Comparison of ENCODE assay signal across 16 mouse cellular contexts in genomic region chr5:136980974-136981373, GRCm38 (mm10). TPM values are rescaled to one million over a fixed set of nuclear protein-coding genes. Genes with fewer than 3 reads are reported as not detected.
DNase-seq lines count a peak whose midpoint lies in the region; ATAC-seq and TF ChIP-seq lines count a peak whose summit lies in the region.
"Had no signal": no experiment of that assay in that cellular context is flagged by ENCODE, and none has a peak within 500 bp of the region (broad histone marks: within the 10 kb centered on the region; RNA-seq: fewer than 3 reads in every experiment).

No protein-coding gene starts in this region.

- no peaks in the 10 kb centered on the region for H3K27me3 ChIP-seq in kidney, postnatal 0 days (ENCODE audit: insufficient read depth, low read length)
- no peaks in the 10 kb centered on the region for H3K27me3 ChIP-seq in ES-Bruce4 (ENCODE audit: control insufficient read depth, insufficient read depth, low read length, poor library complexity, severe bottlenecking)
- H3K27me3 ChIP-seq: embryonic facial prominence, embryonic 12.5 days; heart, embryonic 13.5 days had no signal

- DNase-seq in kidney, postnatal 0 days (ENCODE audit: low spot score) = no peak
- DNase-seq in kidney, postnatal 25 days = no peak
- peak; percentile 19 for DNase-seq in A20 (ENCODE audit: low read depth, low spot score)
- no peak for DNase-seq in testis, postnatal 14 days (ENCODE audit: low spot score)
- no peak for DNase-seq in heart, adult 18-20 months
- DNase-seq: cerebellum, adult 11-12 months; cerebellum, postnatal 36 days; gastrocnemius, postnatal 36 days; heart, postnatal 4 days; midbrain, embryonic 14.5 days had no signal

- no peak for TF ChIP-seq EP300 in ES-Bruce4 (IDR thresholded peaks at IDR 0.05; ENCODE audit: insufficient read depth, low read depth, low read length)

- ATAC-seq in kidney, postnatal 0 days (replicated peaks; ENCODE audit: low FRiP score, low read depth) = no peak
- ATAC-seq: activated CD4-positive, CD25-positive, alpha-beta regulatory T cell, adult 4 months had no signal

- no peak overlapping the region for H3K9ac ChIP-seq in kidney, postnatal 0 days (ENCODE audit: low read depth, low read length)
- H3K9ac ChIP-seq in ES-Bruce4 (ENCODE audit: low read depth, poor library complexity, severe bottlenecking) = no peak overlapping the region
- H3K9ac ChIP-seq: embryonic facial prominence, embryonic 12.5 days; heart, embryonic 13.5 days had no signal

- H3K4me3 ChIP-seq in kidney, postnatal 0 days (replicated peaks; ENCODE audit: low read depth, low read length) = no peak overlapping the region
- no peak overlapping the region for H3K4me3 ChIP-seq in ES-Bruce4 (ENCODE audit: low read depth, low read length)
- no peak overlapping the region for H3K4me3 ChIP-seq in bone marrow, adult 2 months (replicated peaks; ENCODE audit: control insufficient read depth, low read depth, low read length)
- H3K4me3 ChIP-seq: embryonic facial prominence, embryonic 12.5 days; heart, embryonic 13.5 days had no signal

- 0 out of 2 replicates have a peak, but pooled peaks cover 6% of the 10 kb centered on the region for H3K36me3 ChIP-seq in kidney, postnatal 0 days (ENCODE audit: insufficient read depth, low read length)
- no peaks in the 10 kb centered on the region for H3K36me3 ChIP-seq in ES-Bruce4 (ENCODE audit: control insufficient read depth, insufficient read depth, low read length, poor library complexity, severe bottlenecking)

- no peak for TF ChIP-seq POLR2A in ES-Bruce4 (IDR thresholded peaks at IDR 0.05; ENCODE audit: insufficient read depth, low read length)
- TF ChIP-seq POLR2A in bone marrow, adult 2 months (IDR thresholded peaks at IDR 0.05; ENCODE audit: borderline replicate concordance, control insufficient read depth, low read depth, low read length) = peak; percentile 8; the same call in 1 of the 2 replicates

- no peak overlapping the region for H3K4me2 ChIP-seq in kidney, postnatal 0 days (ENCODE audit: low read length)
- H3K4me2 ChIP-seq: embryonic facial prominence, embryonic 12.5 days; heart, embryonic 13.5 days had no signal

- TF ChIP-seq CTCF in kidney, postnatal 0 days (IDR thresholded peaks at IDR 0.05; ENCODE audit: low read depth) = peak; percentile 47
- TF ChIP-seq CTCF in ES-Bruce4 (IDR thresholded peaks at IDR 0.05; ENCODE audit: low read depth, low read length) = peak; percentile 48
- TF ChIP-seq CTCF in bone marrow, adult 2 months (IDR thresholded peaks at IDR 0.05; ENCODE audit: control insufficient read depth, insufficient read depth, low read length) = peak; percentile 17; the same call in 1 of the 2 replicates

- 89% methylated on average over 8 of the region's 8 CpGs for WGBS in kidney, postnatal 0 days
- 75% methylated on average over 8 of the region's 8 CpGs for WGBS in bone marrow, adult 2 months

- no peaks in the 10 kb centered on the region for H3K9me3 ChIP-seq in kidney, postnatal 0 days (replicated peaks; ENCODE audit: low read length)
- H3K9me3 ChIP-seq in ES-Bruce4 (replicated peaks; ENCODE audit: control insufficient read depth, insufficient read depth, low read length, poor library complexity, severe bottlenecking) = no peaks in the 10 kb centered on the region
- H3K9me3 ChIP-seq: embryonic facial prominence, embryonic 12.5 days; heart, embryonic 13.5 days had no signal

- peaks cover under 1% of the 10 kb centered on the region; the same call in 1 of the 2 replicates for H3K4me1 ChIP-seq in kidney, postnatal 0 days (replicated peaks; ENCODE audit: insufficient read depth, low read length)
- H3K4me1 ChIP-seq in ES-Bruce4 (ENCODE audit: control insufficient read depth, insufficient read depth, low read length) = no peaks in the 10 kb centered on the region
- peaks cover 3% of the 10 kb centered on the region; the same call in 1 of the 2 replicates for H3K4me1 ChIP-seq in bone marrow, adult 2 months (ENCODE audit: control insufficient read depth, insufficient read depth, low read length)

- no peak overlapping the region for H3K27ac ChIP-seq in kidney, postnatal 0 days
- no peak overlapping the region for H3K27ac ChIP-seq in ES-Bruce4 (ENCODE audit: insufficient read depth, low read length)
- peak overlapping the region; percentile 79; the same call in 1 of the 2 replicates for H3K27ac ChIP-seq in bone marrow, adult 2 months (ENCODE audit: control insufficient read depth, insufficient read depth, low read depth, low read length, poor library complexity)
- H3K27ac ChIP-seq: embryonic facial prominence, embryonic 12.5 days; heart, embryonic 13.5 days had no signal

RNA-seq across cellular contexts. Expression of gene Plod3, which starts 5.8 kb away (rescaled TPM):
- 30.6 and 32.0 TPM in 2 replicates for polyA plus RNA-seq in kidney, postnatal 0 days (2015; fragmentation: Nextera tagmentation; extraction: Ambion mirVana)
- polyA plus RNA-seq in ES-Bruce4 (2011; ENCODE audit: insufficient read depth, insufficient read length, low read depth, missing spikeins) = 29.3 and 33.9 TPM in 2 replicates
- 14.0 and 26.1 TPM in 2 replicates for polyA plus RNA-seq in bone marrow, adult 2 months (2011; ENCODE audit: insufficient read depth, insufficient read length, low replicate concordance, missing spikeins)
- 10 to 100 TPM; 33.2 to 35.8 TPM for total RNA-seq in heart, adult 18-20 months (2021)

RNA-seq across cellular contexts. Expression of gene Znhit1, which starts 6.8 kb away (rescaled TPM):
- 86.5 and 91.1 TPM in 2 replicates for polyA plus RNA-seq in kidney, postnatal 0 days (2015; fragmentation: Nextera tagmentation; extraction: Ambion mirVana)
- polyA plus RNA-seq in ES-Bruce4 (2011; ENCODE audit: insufficient read depth, insufficient read length, low read depth, missing spikeins) = 26.6 and 27.0 TPM in 2 replicates
- 70.2 and 134 TPM in 2 replicates for polyA plus RNA-seq in bone marrow, adult 2 months (2011; ENCODE audit: insufficient read depth, insufficient read length, low replicate concordance, missing spikeins)
- 10 to 100 TPM; 62.6 to 67.4 TPM for total RNA-seq in heart, adult 18-20 months (2021)

RNA-seq across cellular contexts. Expression of gene Cldn15, which starts 14.6 kb away (rescaled TPM):
- polyA plus RNA-seq in kidney, postnatal 0 days (2015; fragmentation: Nextera tagmentation; extraction: Ambion mirVana) = 11.9 and 12.6 TPM in 2 replicates
- polyA plus RNA-seq in ES-Bruce4 (2011; ENCODE audit: insufficient read depth, insufficient read length, low read depth, missing spikeins) = not detected in 2 replicates
- polyA plus RNA-seq in bone marrow, adult 2 months (2011; ENCODE audit: insufficient read depth, insufficient read length, low replicate concordance, missing spikeins) = 14.6 and 31.1 TPM in 2 replicates
- total RNA-seq in heart, adult 18-20 months (2021) = 1 to 10 TPM; 5.1 to 8.4 TPM
- polyA plus RNA-seq: activated CD4-positive, CD25-positive, alpha-beta regulatory T cell, adult 4 months had no signal

RNA-seq across cellular contexts. Expression of gene Fis1, which starts 27.9 kb away (rescaled TPM):
- 362 and 384 TPM in 2 replicates for polyA plus RNA-seq in kidney, postnatal 0 days (2015; fragmentation: Nextera tagmentation; extraction: Ambion mirVana)
- 87.8 and 97.5 TPM in 2 replicates for polyA plus RNA-seq in ES-Bruce4 (2011; ENCODE audit: insufficient read depth, insufficient read length, low read depth, missing spikeins)
- polyA plus RNA-seq in bone marrow, adult 2 months (2011; ENCODE audit: insufficient read depth, insufficient read length, low replicate concordance, missing spikeins) = 179 and 211 TPM in 2 replicates
- 100 to 1,000 TPM; 190 to 205 TPM for total RNA-seq in heart, adult 18-20 months (2021)

RNA-seq across cellular contexts. Expression of gene Vgf, which starts 45.2 kb away (rescaled TPM):
- polyA plus RNA-seq in kidney, postnatal 0 days (2015; fragmentation: Nextera tagmentation; extraction: Ambion mirVana) = 0.21 and 0.42 TPM in 2 replicates
- 3.7 and 5.7 TPM in 2 replicates for polyA plus RNA-seq in ES-Bruce4 (2011; ENCODE audit: insufficient read depth, insufficient read length, low read depth, missing spikeins)
- not detected in 2 replicates for polyA plus RNA-seq in bone marrow, adult 2 months (2011; ENCODE audit: insufficient read depth, insufficient read length, low replicate concordance, missing spikeins)
- not detected for total RNA-seq in heart, adult 18-20 months (2021)
- total RNA-seq: gastrocnemius, postnatal 36 days; heart, postnatal 4 days had no signal
- polyA plus RNA-seq: activated CD4-positive, CD25-positive, alpha-beta regulatory T cell, adult 4 months; limb, embryonic 11.5 days had no signal

Comparison
In these comparisons a context has a peak if more than half of its experiments do, and no peak if none do; other contexts are left out.
1. RNA of gene Cldn15, which starts 14.6 kb away (polyA plus RNA-seq): 14.6 to 31.1 TPM in bone marrow, adult 2 months and 11.9 to 12.6 TPM in kidney, postnatal 0 days; not detected in ES-Bruce4; every median in the first group is over 10 times any median in the second.
2. Peak in every context shown above with its lines, with median percentiles within 50 percentile points of each other: CTCF ChIP-seq.